Mouse (Mus musculus) MEL (cell line): Measurements from ENCODE around the gene Exoc4. TPM values are rescaled to one million over a fixed set of nuclear protein-coding genes. Genes with fewer than 3 reads are reported as not detected.

Source experiments
- DNase-seq: peaks from one replicate; pipeline ENCODE4 v3.0.0; 2011; ENCODE audit warnings: low read depth, low spot score
- H3K27ac ChIP-seq: 2 replicates; pipeline ENCODE4 v1.5.1; 2012; ENCODE audit warnings: low read depth, mild to moderate bottlenecking, control low read depth, low read length, moderate library complexity; ENCODE audit not compliant: control insufficient read depth
- H3K27me3 ChIP-seq, 2 experiments: fragments of 150-350 bp in 1 of 2; sonication (generic) in 1 of 2; 2 replicates each; pipeline ENCODE4 v1.6.1; 2012; ENCODE audit warnings: low read length in 2 of 2, mild to moderate bottlenecking in 2 of 2, improper control_type of control experiment in 1 of 2, moderate library complexity in 1 of 2; ENCODE audit not compliant: insufficient read depth in 2 of 2, control insufficient read depth in 1 of 2
- H3K36me3 ChIP-seq, 2 experiments: 2 replicates each; pipeline ENCODE4 v1.6.1; 2012 to 2014; ENCODE audit warnings: low read length in 2 of 2, improper control_type of control experiment in 1 of 2, inconsistent platforms in 1 of 2, mild to moderate bottlenecking in 1 of 2; ENCODE audit not compliant: insufficient read depth in 2 of 2, control insufficient read depth in 1 of 2
- H3K4me1 ChIP-seq, 2 experiments: fragments of 150-350 bp in 1 of 2; sonication (generic) in 1 of 2; 2 replicates each; pipeline ENCODE4 v1.6.1; 2012; ENCODE audit warnings: low read length in 2 of 2, improper control_type of control experiment in 1 of 2, mild to moderate bottlenecking in 1 of 2; ENCODE audit not compliant: insufficient read depth in 2 of 2, control insufficient read depth in 1 of 2
- H3K4me3 ChIP-seq, 2 experiments: fragments of 150-350 bp in 1 of 2; sonication (generic) in 1 of 2; 2 replicates each; pipeline ENCODE4 v1.5.1; 2012; ENCODE audit warnings: low read depth in 2 of 2, low read length in 2 of 2, mild to moderate bottlenecking in 2 of 2, moderate library complexity in 2 of 2, control low read depth in 1 of 2, improper control_type of control experiment in 1 of 2; ENCODE audit not compliant: control insufficient read depth in 1 of 2, insufficient read depth in 1 of 2
- H3K79me2 ChIP-seq: 2 replicates; pipeline ENCODE4 v1.6.1; 2012; ENCODE audit warnings: mild to moderate bottlenecking, low read length, moderate library complexity; ENCODE audit not compliant: control insufficient read depth, poor library complexity, insufficient read depth
- H3K9ac ChIP-seq: 2 replicates; pipeline ENCODE4 v1.6.1; 2012; ENCODE audit warnings: low read depth, mild to moderate bottlenecking, control low read depth, low read length, moderate library complexity; ENCODE audit not compliant: control insufficient read depth, poor library complexity, severe bottlenecking
- H3K9me3 ChIP-seq: fragments of 150-350 bp; sonication (generic); replicated peaks from 2 replicates; pipeline ENCODE4 v1.6.1; 2012; ENCODE audit warnings: mild to moderate bottlenecking, low read length, improper control_type of control experiment, moderate library complexity; ENCODE audit not compliant: insufficient read depth
- BHLHE40 ChIP-seq: IDR thresholded peaks from 2 replicates; pipeline ENCODE4 v1.6.1; 2012; ENCODE audit warnings: low read depth, mild to moderate bottlenecking, inconsistent platforms, low read length, improper control_type of control experiment, borderline replicate concordance
- E2F4 ChIP-seq: IDR thresholded peaks from 2 replicates; pipeline ENCODE4 v1.6.1; 2011; ENCODE audit warnings: low read depth, low read length, improper control_type of control experiment, borderline replicate concordance
- MAZ ChIP-seq: IDR thresholded peaks from 2 replicates; pipeline ENCODE4 v1.6.1; 2012; ENCODE audit warnings: low read depth, mild to moderate bottlenecking, inconsistent platforms, low read length, improper control_type of control experiment
- MEF2A ChIP-seq: IDR thresholded peaks from 2 replicates; pipeline ENCODE4 v1.6.1; 2014; ENCODE audit warnings: low read depth, mild to moderate bottlenecking, inconsistent platforms, low read length, improper control_type of control experiment; ENCODE audit not compliant: poor library complexity, insufficient replicate concordance, severe bottlenecking; ENCODE audit errors: extremely low read depth
- NELFE ChIP-seq: IDR thresholded peaks from 2 replicates; pipeline ENCODE4 v1.6.1; 2011; ENCODE audit warnings: low read depth, low read length, improper control_type of control experiment
- NRF1 ChIP-seq: IDR thresholded peaks from 2 replicates; pipeline ENCODE4 v1.6.1; 2014; ENCODE audit warnings: low read depth, mild to moderate bottlenecking, inconsistent platforms, low read length, improper control_type of control experiment, moderate library complexity; ENCODE audit not compliant: poor library complexity, insufficient read depth, severe bottlenecking
- POLR2AphosphoS2 ChIP-seq: IDR thresholded peaks from 2 replicates; pipeline ENCODE4 v1.6.1; 2011; ENCODE audit warnings: low read length, improper control_type of control experiment
- POLR2AphosphoS5 ChIP-seq: IDR thresholded peaks from 2 replicates; pipeline ENCODE4 v1.6.1; 2012; ENCODE audit warnings: low read depth, borderline replicate concordance, mild to moderate bottlenecking, inconsistent platforms, low read length, moderate library complexity, mixed read lengths
- RAD21 ChIP-seq: IDR thresholded peaks from 2 replicates; pipeline ENCODE4 v1.6.1; 2011; ENCODE audit warnings: mild to moderate bottlenecking, low read depth, low read length, improper control_type of control experiment
- SIN3A ChIP-seq: IDR thresholded peaks from 2 replicates; pipeline ENCODE4 v1.6.1; 2012; ENCODE audit warnings: low read length, improper control_type of control experiment, inconsistent platforms
- UBTF ChIP-seq: IDR thresholded peaks from 2 replicates; pipeline ENCODE4 v1.6.1; 2012; ENCODE audit warnings: low read depth, mild to moderate bottlenecking, inconsistent platforms, low read length, improper control_type of control experiment, moderate library complexity, borderline replicate concordance; ENCODE audit not compliant: insufficient read depth
- USF2 ChIP-seq, 2 experiments: IDR thresholded peaks; 2 replicates each; pipeline ENCODE4 v1.6.1; 2011 to 2012; ENCODE audit warnings: improper control_type of control experiment in 2 of 2, low read length in 2 of 2, borderline replicate concordance in 1 of 2, inconsistent platforms in 1 of 2, low read depth in 1 of 2, mild to moderate bottlenecking in 1 of 2; ENCODE audit not compliant: insufficient read depth in 1 of 2
- polyA plus RNA-seq, 2 experiments: library from polyadenylated mRNA; stranded (reverse) in 1 of 2; unstranded in 1 of 2; fragments of >175 nt in 1 of 2; fragments of >200 nt in 1 of 2; gene quantifications; 2 replicates each; pipeline versions ENCODE4 v1.2.1 to v1.2.4; 2012; ENCODE audit warnings: low replicate concordance in 2 of 2, low read depth in 1 of 2; ENCODE audit not compliant: insufficient read length in 2 of 2, insufficient read depth in 1 of 2, missing spikeins in 1 of 2
- total RNA-seq: library from RNA; depleted of rRNA; stranded (reverse); fragments of 300-350 nt; gene quantifications from 2 replicates; pipeline ENCODE4 v1.2.3, GENCODE M21; 2012

Gene Exoc4
- total and polyA plus RNA-seq, 3 experiments: 16.4 to 22.6 TPM; not detected in 1

- H3K36me3 ChIP-seq: no peaks in the 10 kb centered on the region
- no peak for TF ChIP-seq MEF2A
- no peak for TF ChIP-seq UBTF
- no peaks in the 10 kb centered on the region for H3K27me3 ChIP-seq
- no peak overlapping the region for H3K27ac ChIP-seq
- DNase-seq: no peak
- H3K79me2 ChIP-seq: no peaks in the 10 kb centered on the region
- H3K4me3 ChIP-seq: no peak overlapping the region
- H3K9ac ChIP-seq: no peak overlapping the region
- no peaks in the 10 kb centered on the region for H3K9me3 ChIP-seq
- no peaks in the 10 kb centered on the region for H3K4me1 ChIP-seq
Measured at GRCm38 (mm10) chr6:33732214-33732613, 483.3 kb downstream of the Exoc4 start.

- DNase-seq: no peak
- no peak overlapping the region for H3K4me3 ChIP-seq
- H3K27me3 ChIP-seq: no peaks in the 10 kb centered on the region
- no peak for TF ChIP-seq E2F4
- TF ChIP-seq SIN3A: no peak
- TF ChIP-seq POLR2AphosphoS5: no peak
- TF ChIP-seq MAZ: no peak
- TF ChIP-seq USF2 (IDR thresholded peaks at IDR 0.05; ENCODE audit: borderline replicate concordance in 1 of 2, insufficient read depth in 1 of 2, low read depth in 1 of 2, low read length in 2 of 2): no peak
- TF ChIP-seq BHLHE40: no peak
- no peak for TF ChIP-seq RAD21
- no peaks in the 10 kb centered on the region for H3K79me2 ChIP-seq
- H3K9me3 ChIP-seq: no peaks in the 10 kb centered on the region
- H3K9ac ChIP-seq: no peak overlapping the region
- no peak overlapping the region for H3K27ac ChIP-seq
- no peaks in the 10 kb centered on the region for H3K4me1 ChIP-seq
- H3K36me3 ChIP-seq: no peaks in the 10 kb centered on the region
Measured at GRCm38 (mm10) chr6:33733602-33734001, 484.7 kb downstream of the Exoc4 start.

DNA sequence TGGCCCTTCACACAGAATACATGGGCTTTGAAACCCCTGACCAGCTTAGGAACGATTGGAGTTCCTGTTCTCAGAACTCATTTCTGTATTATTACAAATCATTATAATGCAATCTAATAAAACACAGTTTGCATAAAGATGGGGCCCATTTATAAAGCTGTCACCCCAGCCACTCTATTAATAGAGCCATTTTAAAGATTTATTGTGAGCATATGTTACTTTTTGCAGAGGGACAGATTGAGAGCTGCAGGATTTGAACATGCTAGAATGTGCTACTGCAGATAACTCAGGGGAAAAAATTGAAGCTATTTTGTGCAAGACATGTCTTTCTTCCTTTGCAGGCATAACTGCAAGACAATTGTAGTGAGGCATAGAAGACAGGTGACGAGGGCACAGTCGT lies 485.1 kb downstream of the Exoc4 start:
- TF ChIP-seq NRF1 (no peak), NELFE (no peak), BHLHE40 (no peak), POLR2AphosphoS2 (no peak)
- TF ChIP-seq, all 39 proteins: peak for 0
- H3K27me3 ChIP-seq: no peaks in the 10 kb centered on the region
- H3K4me3 ChIP-seq: no peak overlapping the region
- H3K9me3 ChIP-seq: no peaks in the 10 kb centered on the region
- no peaks in the 10 kb centered on the region for H3K79me2 ChIP-seq
- DNase-seq: no peak
- no peaks in the 10 kb centered on the region for H3K36me3 ChIP-seq
- H3K27ac ChIP-seq: no peak overlapping the region
- no peaks in the 10 kb centered on the region for H3K4me1 ChIP-seq
- H3K9ac ChIP-seq: no peak overlapping the region
